Mouse (Mus musculus): ENCODE measurements around the gene Nr6a1. TPM values are rescaled to one million over a fixed set of nuclear protein-coding genes. Genes with fewer than 3 reads are reported as not detected.

Gene Nr6a1
- polyA plus RNA-seq (2017; shearing (Covaris generic)) = 1.8 TPM

GRCm38 (mm10) chr2:38927115-38927979, at the start of gene Nr6a1:
Gene Nr6a1, minus strand, starts transcription at chr2:38927688.

GRCm38 (mm10) chr2:38931851-38932667, 4.6 kb upstream of the Nr6a1 start, which contains the start of gene Olfml2a:
Gene Olfml2a, plus strand, starts transcription at chr2:38931978.

GRCm38 (mm10) chr2:38714324-38714723, 213.2 kb downstream of the Nr6a1 start, which contains the start of gene Nr5a1:
Gene Nr5a1, minus strand, starts transcription at chr2:38714542.

Other genes with a start within 250 kb of the Nr6a1 start
- gene Nr5a1, start 213.1 kb downstream of the Nr6a1 start, polyA plus RNA-seq (2017; shearing (Covaris generic)) = not detected
- 0.10 TPM for gene Olfml2a, start 4.3 kb upstream of the Nr6a1 start, polyA plus RNA-seq (2017; shearing (Covaris generic))
- gene Wdr38, start 69.8 kb upstream of the Nr6a1 start, polyA plus RNA-seq (2017; shearing (Covaris generic)) = 1.3 TPM
- gene Arpc5l, start 77.7 kb upstream of the Nr6a1 start, polyA plus RNA-seq (2017; shearing (Covaris generic)) = 108 TPM
- 763 TPM for gene Rpl35, start 77.9 kb upstream of the Nr6a1 start, polyA plus RNA-seq (2017; shearing (Covaris generic))
- gene Golga1, start 137.9 kb upstream of the Nr6a1 start, polyA plus RNA-seq (2017; shearing (Covaris generic)) = 23.9 TPM